Mouse (Mus musculus): ENCODE data around the gene Cd300ld3.

DNA sequence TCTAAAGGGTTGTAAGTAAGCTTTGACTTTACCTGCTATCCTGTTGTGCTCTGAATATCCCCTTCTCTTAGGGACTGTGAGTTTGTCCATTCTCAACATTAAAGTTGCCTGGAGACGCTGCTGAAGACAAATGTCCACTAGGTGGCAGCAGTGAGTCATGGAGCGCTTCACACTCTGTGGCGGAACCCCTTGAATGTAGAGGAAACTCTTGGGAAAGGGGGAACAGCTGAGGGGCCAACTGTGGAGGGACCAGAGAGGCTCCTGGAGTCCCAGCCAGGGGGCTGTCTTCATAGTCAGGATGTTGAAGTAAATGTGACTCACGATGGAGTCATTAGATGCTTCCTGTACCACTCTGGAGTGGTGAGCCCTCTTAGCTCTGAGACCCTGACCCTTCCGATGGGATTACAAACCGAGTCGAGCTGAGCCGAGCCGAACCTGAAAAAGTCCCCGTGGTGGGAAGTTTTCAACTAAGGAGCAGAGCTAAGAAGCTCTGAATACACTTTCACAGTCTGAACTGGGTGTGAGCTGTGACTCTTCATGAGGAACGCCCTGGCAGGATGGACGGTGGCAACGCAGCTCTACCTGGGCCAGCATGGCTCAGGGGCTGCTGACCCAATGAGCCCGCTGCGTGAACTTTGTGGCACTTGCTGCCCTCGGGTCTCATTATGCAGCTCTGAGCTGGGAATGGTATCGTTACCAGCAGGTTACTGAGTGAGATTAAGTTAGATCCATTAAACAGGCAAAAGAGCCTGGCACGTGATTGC, 35.3 kb upstream of the Cd300ld3 start:
- TF ChIP-seq CTCF (IDR thresholded peaks at IDR 0.05; ENCODE audit: low read depth) = peak; percentile 98
- TF ChIP-seq EP300 (optimal IDR thresholded peaks at IDR 0.05) = no peak
